Mouse (Mus musculus) urinary bladder, postnatal 10 days (tissue): Measurements from ENCODE around the gene Top1.

ENCODE experiments used
- DNase-seq: peaks from one replicate; pipeline ENCODE4 v3.0.0; 2022; ENCODE audit warnings: low spot score

Gene Top1

GRCm38 (mm10) chr2:160741580-160741979 is 95.9 kb downstream of the Top1 start:
- DNase-seq = no peak

GRCm38 (mm10) chr2:160742161-160742609 is 96.5 kb downstream of the Top1 start:
- no peak for DNase-seq

DNA sequence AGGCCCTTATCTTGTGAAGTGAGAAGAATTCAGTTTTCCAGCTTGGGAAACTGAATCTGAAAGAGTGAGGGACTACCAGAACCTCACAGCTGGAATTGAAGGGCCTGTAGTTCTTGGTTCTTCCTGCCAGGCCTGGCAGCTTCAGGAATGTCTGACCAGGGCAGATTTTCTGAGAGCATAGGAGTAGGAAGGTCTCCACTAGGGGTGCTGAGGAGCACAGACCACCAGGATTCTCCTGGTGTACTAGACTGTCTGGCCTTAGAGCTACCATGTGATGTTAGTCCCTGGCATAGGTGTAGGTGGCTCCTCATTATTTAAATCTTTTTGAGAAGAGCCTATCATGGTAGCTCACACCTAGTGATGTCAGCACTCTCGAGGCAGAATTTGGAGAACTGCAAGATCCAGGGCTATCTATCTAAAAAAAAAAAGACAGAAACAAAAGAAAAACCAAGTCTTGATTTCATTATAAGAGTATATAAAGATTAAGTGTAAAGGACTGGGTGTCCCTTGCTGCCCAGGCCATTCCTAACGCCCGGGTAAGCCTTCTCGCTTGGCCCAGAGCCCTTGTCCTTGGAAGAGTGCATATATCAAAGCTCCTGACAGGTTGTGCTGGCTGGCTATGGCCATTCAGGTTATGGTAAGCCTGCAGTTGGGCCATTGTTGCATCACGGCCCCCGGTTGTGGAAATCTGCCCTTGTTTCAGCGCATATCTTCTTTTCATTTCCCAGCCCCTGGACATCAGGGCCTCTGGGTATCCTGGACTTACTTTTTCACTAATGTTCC is 98.5 kb downstream of the Top1 start:
- DNase-seq = no peak

DNA sequence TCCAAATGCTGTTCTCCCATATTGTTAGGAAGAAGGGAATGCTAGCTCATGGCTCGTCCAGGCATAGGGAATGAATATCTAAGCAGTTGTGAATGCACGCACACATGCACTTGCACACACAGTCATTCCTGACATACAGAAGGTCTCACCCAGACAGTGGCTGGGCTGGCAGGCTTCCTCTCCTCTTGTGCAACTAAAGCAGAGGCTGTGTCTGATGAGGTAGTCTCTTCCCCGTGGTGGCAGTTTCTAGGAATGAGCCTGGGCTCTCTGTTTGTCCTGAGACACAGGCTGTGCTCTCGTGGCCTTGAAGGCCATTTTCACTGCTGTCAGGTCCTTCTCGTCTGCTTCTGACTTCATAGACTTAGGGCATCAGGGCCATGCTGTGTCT is 99.1 kb downstream of the Top1 start:
- no peak for DNase-seq

DNA sequence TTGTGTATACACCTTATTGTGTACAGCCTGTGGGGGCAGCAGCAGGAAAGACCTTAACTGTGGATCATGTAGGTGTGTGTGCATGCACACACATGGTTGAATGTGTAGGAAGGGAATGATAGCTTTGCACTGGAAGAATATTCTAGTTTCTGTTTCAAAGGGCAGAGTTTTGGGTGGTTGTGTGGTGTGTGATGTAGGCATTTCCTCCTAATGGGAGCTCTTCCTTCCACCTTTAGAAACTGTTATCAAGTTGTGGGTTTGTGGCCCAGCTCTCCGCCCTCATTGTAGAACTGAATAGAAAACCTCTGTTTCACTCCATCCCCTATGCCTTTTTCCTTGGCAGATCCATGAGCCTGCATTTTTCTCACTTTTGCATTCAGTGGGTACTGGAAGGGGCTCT is 99.8 kb downstream of the Top1 start:
- no peak for DNase-seq

DNA sequence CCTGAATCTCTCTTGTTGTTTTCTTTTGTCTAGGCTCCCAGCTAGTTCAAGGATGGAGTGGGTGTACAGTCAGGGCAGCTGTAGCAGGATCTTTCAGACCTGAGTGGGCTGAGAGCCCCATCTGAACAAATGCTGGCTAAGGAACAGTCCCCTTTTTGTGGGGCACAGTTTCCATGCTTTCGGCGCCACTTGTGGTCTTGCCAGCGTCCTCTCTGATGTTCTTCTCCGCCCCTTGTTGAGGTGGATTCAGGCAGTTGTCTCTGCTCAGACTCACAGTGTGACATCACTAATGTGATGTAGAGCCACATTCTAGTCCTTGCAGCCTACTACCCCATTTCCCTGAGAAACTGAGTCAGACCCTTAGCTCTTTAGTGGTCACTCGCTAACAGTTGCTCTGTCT is 100.9 kb downstream of the Top1 start:
- no peak for DNase-seq

GRCm38 (mm10) chr2:160747075-160747474 is 101.4 kb downstream of the Top1 start:
- DNase-seq = no peak

- no peak for DNase-seq
Observed at GRCm38 (mm10) chr2:160756583-160757203, 111.0 kb downstream of the Top1 start.

DNA sequence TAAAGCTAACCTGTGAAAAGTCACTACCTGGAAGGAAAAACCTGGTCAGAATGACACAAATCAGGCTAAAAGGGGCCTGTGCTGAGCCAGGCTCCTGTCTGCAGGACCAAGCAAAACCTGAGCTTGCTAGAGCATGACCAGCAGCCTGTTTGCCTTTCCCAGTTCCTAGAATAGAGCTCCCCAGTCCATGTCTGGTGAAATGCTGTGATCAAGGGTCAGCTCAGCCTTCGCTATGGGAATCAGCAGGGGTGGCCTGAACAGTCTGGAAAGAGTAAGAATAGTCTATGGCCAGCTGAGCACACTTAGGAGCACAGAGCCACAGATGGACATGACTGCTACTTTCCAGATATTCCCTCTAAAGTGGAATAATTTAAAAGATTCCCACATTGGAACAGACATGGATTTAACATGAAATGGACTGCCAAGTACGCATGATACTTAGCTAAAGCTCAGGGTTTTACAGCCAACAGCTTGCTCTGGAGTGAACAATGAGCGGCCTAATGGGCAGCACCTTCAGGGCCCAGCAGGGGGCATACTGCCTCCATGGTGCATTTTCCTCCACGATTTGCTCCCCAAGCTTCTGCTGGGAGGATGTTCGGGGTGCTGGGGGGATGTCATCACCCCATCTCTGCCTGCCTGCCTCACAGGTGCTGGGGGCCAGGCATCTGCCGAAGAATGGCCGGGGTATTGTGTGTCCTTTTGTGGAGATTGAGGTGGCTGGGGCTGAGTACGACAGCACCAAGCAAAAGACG is 114.9 kb downstream of the Top1 start:
- no peak for DNase-seq

DNA sequence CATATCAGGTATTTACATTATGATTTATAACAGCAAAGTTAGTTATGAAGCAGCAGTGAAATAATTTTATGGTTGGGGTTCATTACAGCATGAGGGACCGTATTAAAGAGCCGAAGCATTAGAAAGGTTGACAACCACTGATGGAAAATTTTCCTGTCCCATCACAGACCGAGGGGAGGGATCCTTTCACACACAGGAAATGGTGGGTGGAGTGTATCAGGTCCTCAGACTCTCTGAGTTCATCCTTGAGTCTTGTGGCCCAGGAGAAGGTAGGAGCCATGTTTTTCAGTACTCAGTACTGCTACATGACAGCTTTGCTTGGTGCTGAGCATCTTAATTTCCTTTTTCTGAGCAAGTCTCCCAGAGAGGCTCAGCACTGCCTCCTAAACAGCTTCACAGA is 118.1 kb downstream of the Top1 start:
- no peak for DNase-seq

DNA sequence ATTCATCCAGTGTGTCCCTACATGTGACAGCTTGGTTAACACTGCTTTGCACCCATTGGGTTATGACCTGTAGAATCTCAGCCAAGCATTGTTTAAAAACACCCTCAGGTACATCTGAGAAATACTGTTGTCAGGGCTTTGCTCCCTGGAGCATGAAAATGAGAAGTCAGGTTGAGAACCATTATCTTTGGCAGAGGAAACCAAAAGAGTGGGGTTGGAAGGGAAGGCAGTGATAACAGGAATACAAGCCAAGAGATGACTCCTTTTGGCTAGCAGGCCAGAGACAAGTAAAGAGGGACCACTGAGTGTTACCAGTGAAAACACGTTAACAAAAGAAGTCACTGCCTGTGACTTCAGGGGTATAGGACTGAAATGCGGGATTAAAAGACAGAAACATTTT is 118.7 kb downstream of the Top1 start:
- DNase-seq = no peak

DNA sequence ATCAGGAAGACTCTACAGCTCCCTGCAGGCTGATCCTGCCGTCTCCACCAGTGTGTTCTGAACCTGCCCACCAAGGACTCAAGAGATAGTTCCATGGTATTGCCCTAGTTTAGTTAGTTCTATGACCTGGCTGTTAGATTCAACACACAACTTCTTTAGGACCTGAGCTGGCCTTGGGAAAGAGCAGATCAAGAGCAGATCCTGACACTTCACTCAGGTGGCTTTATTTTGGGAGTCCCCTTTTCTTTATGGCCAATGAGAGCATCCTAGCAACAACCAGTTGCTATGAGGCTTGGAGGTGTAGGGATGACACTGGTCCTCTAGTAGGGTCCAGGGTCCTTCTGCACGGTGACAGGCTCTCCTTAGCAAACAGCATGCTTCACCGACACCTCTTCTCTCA is 119.4 kb downstream of the Top1 start:
- no peak for DNase-seq

- no peak for DNase-seq
Observed at GRCm38 (mm10) chr2:160766371-160766771, 120.7 kb downstream of the Top1 start.

- no peak for DNase-seq
Observed at GRCm38 (mm10) chr2:160767201-160767600, 121.5 kb downstream of the Top1 start.

DNA sequence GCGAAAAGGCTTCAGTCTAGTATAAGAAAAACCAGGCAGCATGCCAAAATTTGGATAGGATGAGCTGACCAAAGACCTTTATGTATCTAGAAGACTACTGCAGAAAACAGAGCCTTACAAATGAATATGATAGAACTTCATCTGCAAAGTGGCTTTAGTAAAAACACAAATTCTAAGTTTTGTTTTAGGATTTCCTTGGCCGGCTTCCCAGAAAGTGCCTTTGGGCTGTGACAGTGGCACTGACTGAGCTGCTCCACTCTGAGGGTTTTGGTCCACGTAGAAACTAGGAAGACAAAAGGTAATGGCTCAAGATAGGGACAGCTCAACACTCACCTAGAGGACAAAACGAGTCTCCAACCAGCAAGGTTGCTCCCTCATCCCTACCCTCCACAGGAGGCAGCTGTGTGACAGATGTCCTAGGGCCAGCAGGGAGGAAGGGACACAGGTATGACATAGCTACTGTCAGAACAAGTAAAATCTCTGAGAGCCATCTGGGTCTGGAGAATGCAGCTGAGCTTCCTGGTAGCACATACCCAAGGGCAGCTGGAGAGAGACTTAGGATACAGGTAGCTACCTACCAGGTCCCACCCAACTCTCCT is 122.5 kb downstream of the Top1 start:
- no peak for DNase-seq

DNA sequence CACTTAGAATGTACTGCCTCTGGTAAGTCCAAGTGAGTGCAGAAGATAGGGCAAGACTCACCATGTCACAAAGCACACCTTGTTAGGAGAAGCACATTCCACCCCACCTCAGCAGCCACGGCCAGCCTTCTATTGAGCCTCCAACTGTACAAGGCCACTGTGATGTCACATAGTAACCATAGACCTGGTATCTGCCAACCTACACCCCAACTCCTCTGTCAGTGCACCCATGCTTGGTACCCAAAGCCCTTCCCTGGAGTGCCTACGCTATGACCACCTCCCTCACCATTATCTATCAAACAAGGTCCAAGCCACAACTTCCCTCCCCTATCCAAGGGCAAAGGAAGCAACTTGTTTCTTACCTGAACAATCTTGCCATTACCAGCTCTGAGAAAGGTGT is 123.3 kb downstream of the Top1 start:
- no peak for DNase-seq

GRCm38 (mm10) chr2:160770409-160770808 is 124.7 kb downstream of the Top1 start:
- DNase-seq = no peak

- DNase-seq = no peak
Observed at GRCm38 (mm10) chr2:160770871-160771270, 125.2 kb downstream of the Top1 start.

GRCm38 (mm10) chr2:160771325-160772276 is 125.9 kb downstream of the Top1 start:
- no peak for DNase-seq
